Mouse (Mus musculus) megakaryocyte, embryonic 14.5 days (primary cell): ENCODE results near the gene Mst1. TPM values are rescaled to one million over a fixed set of nuclear protein-coding genes. Genes with fewer than 3 reads are reported as not detected.

Experiments
- H3K27me3 ChIP-seq: replicated peaks from 2 replicates; pipeline ENCODE3; 2012; ENCODE audit warnings: inconsistent platforms
- H3K36me3 ChIP-seq: replicated peaks from 2 replicates; pipeline ENCODE3; 2012; ENCODE audit warnings: low read length, inconsistent platforms, mixed read lengths
- H3K4me1 ChIP-seq: 2 replicates; pipeline ENCODE4 v1.6.1; 2012; ENCODE audit warnings: inconsistent platforms
- H3K4me3 ChIP-seq: replicated peaks from 2 replicates; pipeline ENCODE3; 2012; ENCODE audit warnings: moderate library complexity, mild to moderate bottlenecking, inconsistent platforms
- H3K9me3 ChIP-seq: 2 replicates; pipeline ENCODE4 v1.6.1; 2012; ENCODE audit warnings: inconsistent platforms
- FLI1 ChIP-seq: IDR thresholded peaks from 2 replicates; pipeline ENCODE4 v1.6.1; 2012; ENCODE audit warnings: low read length, inconsistent platforms, mixed read lengths
- GATA1 ChIP-seq: IDR thresholded peaks from 3 replicates; pipeline ENCODE4 v1.6.1; 2012; ENCODE audit warnings: mixed read lengths, low read length, inconsistent platforms, borderline replicate concordance
- polyA plus RNA-seq: library from polyadenylated mRNA; stranded (reverse); fragments of >175 nt; gene quantifications from 2 replicates; pipeline ENCODE4 v1.2.3, GENCODE M21; 2012; ENCODE audit warnings: low replicate concordance; ENCODE audit not compliant: insufficient read depth

Mst1 gene
- polyA plus RNA-seq, 1 experiment = 0.17 TPM

DNA sequence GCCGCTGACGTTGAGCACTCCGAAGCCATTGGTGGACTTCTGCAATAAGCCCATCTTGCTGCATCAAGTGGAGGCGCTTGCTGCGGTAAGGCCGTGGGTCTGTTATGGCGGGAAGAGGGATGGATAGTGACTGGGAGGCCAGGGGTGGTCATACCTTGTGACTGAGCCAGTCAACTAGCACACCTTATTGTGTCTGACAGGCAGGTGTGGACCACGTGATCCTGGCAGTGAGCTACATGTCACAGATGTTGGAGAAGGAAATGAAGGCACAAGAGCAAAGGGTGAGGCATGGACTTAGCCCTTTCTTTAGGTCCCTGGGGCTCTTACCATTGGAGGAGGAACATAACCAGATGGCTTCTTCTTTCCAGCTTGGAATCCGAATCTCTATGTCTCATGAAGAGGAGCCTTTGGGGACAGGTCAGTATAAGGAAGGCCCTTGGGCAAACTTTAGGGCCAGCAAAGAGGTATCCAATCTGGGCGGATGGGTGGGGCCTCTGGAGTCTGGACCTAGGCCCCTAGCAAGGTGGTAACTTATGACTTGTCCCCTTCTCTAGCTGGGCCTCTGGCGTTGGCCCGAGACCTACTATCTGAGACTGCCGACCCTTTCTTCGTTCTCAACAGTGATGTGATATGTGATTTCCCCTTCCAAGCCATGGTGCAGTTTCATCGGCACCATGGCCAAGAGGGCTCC is 30.5 kb upstream of the Mst1 start:
- no peaks in the 10 kb centered on the region for H3K27me3 ChIP-seq
- peaks cover 83% of the 10 kb centered on the region for H3K36me3 ChIP-seq
- H3K9me3 ChIP-seq = no peaks in the 10 kb centered on the region
- TF ChIP-seq FLI1 (no peak), GATA1 (no peak)
- H3K4me3 ChIP-seq = peak overlapping the region; percentile 99
- H3K4me1 ChIP-seq = peaks cover 95% of the 10 kb centered on the region

DNA sequence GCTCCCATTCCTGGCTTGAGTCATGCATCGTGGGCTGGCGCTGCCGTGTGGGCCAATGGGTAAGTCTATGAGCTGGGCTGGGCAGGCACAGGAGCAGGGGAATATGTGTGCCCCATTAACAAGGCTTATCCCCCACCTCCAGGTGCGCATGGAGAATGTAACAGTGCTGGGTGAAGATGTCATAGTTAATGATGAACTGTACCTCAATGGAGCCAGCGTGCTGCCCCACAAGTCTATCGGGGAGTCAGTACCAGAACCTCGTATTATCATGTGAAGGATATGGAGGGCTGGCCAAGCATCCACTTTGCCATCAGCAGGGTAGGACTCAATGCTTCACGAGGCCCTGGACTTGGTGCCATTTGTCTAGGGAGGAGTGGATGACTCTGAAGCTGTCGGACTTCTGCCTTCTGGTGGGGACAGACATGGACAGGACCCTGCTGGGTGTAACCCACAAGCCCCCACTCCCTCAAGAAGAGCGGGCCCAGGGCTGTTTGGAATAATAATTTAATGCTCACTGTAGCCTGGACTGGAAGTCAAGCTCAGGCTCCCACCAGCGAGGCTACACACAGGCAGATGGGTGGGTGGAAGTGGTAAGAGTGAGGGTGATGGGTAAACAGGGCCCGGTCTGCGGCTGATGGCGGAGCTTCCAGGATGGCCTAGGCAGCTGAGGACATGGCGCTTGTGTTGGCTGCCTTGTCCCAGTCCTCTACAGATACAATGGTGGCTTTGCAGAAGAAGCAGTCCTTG is 28.9 kb upstream of the Mst1 start:
- Histone ChIP-seq H3K4me1 (peaks cover 94% of the 10 kb centered on the region), H3K4me3 (peak overlapping the region; percentile 48), H3K9me3 (no peaks in the 10 kb centered on the region), H3K27me3 (no peaks in the 10 kb centered on the region), H3K36me3 (peaks cover 83% of the 10 kb centered on the region)
- TF ChIP-seq GATA1 = no peak

DNA sequence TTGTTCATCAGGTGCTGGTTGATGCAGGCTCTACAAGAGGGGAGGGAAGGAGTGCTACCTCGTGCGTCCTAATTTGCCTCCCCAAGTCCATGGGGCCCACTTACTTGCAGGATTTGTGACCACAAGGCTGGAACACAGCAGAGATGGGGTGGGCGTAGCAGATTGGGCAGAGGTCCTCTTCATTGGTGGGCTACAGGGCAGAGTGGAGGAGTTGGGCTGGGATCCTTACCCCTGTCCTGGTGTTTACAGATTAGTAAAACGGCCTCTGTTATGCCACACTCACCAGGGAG is 28.4 kb upstream of the Mst1 start:
- Histone ChIP-seq H3K4me1 (peaks cover 91% of the 10 kb centered on the region), H3K36me3 (peaks cover 83% of the 10 kb centered on the region), H3K9me3 (no peaks in the 10 kb centered on the region), H3K4me3 (no peak overlapping the region), H3K27me3 (no peaks in the 10 kb centered on the region)
- TF ChIP-seq FLI1 (no peak), GATA1 (no peak)

DNA sequence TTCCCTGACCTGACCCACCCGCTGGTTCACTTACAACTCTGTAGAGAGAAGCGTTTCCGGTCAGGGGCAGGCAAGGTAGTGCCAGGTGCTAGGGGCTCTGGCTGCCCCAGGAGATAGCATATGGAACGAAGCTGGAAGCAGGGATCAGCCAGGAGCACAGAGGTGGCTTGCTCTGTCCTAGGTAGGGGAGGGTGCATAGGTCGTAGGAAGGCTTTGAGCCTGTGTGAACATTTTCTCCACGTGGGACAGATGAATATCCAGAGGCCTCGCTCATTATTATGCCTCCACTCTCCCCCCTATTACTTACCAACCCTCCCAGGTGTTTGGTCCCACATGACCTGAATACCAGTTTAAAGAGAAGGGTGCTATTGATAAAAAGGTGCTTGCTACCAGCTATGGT is 27.8 kb upstream of the Mst1 start:
- Histone ChIP-seq H3K4me1 (peaks cover 91% of the 10 kb centered on the region), H3K36me3 (peaks cover 83% of the 10 kb centered on the region), H3K9me3 (no peaks in the 10 kb centered on the region), H3K4me3 (no peak overlapping the region), H3K27me3 (no peaks in the 10 kb centered on the region)
- TF ChIP-seq FLI1 (no peak), GATA1 (no peak)

DNA sequence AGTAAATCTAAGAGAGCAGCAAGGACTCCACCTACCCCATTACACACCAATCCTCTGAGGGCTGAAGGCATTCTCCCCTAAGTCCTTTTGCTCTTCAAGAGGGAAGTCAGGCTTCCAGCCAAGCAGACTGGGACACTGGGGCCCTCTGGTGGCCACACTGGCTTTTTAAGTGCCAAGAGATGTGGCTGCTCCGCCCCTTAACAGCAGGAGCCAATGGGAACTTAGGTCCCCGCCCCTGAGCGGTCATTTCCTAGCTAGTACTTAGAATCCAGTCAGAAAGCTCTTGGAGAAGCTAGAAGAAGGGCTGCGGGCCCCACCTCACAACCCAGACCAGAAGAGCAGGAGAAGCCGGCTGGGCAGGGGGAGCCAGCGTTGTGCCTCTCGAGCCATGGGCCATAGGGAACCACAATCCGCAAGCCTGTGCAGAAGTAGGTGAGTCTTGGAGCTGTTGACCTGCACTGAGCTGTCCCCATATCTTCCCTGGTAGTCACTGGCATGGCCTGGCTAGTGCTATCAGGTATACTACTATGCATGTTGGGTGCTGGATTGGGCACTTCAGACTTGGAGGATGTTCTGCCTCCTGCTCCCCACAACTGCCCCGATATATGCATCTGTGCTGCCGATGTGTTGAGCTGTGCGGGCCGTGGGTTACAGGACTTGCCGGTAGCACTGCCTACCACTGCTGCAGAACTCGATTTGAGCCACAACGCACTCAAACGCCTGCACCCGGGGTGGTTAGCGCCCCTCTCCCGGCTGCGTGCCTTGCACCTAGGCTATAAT is 27.2 kb upstream of the Mst1 start, which contains the start of gene Amigo3:
Gene Amigo3, plus strand, starts transcription at position 275 of the 780 bp plus-strand sequence.
- peaks cover 90% of the 10 kb centered on the region for H3K4me1 ChIP-seq
- TF ChIP-seq FLI1 (no peak), GATA1 (no peak)
- peak within 1 kb of the TSS; percentile 91 for H3K4me3 ChIP-seq
- H3K9me3 ChIP-seq = no peaks in the 10 kb centered on the region
- no peaks in the 10 kb centered on the region for H3K27me3 ChIP-seq
- peaks cover 83% of the 10 kb centered on the region for H3K36me3 ChIP-seq

DNA sequence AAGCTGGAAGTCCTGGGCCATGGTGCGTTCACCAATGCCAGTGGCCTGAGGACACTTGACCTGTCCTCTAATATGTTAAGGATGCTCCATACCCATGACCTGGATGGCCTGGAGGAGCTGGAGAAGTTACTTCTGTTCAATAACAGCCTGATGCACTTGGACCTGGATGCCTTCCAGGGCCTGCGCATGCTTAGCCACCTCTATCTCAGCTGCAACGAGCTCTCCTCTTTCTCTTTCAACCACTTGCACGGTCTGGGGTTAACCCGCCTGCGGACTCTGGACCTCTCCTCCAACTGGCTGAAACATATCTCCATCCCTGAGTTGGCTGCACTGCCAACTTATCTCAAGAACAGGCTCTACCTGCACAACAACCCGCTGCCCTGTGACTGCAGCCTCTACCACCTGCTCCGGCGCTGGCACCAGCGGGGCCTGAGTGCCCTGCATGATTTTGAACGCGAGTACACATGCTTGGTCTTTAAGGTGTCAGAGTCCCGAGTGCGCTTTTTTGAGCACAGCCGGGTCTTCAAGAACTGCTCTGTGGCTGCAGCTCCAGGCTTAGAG is 26.5 kb upstream of the Mst1 start:
- Histone ChIP-seq H3K27me3 (no peaks in the 10 kb centered on the region), H3K4me3 (peak overlapping the region; percentile 91), H3K9me3 (no peaks in the 10 kb centered on the region), H3K36me3 (peaks cover 88% of the 10 kb centered on the region), H3K4me1 (peaks cover 90% of the 10 kb centered on the region)
- TF ChIP-seq GATA1 (no peak), FLI1 (no peak)

DNA sequence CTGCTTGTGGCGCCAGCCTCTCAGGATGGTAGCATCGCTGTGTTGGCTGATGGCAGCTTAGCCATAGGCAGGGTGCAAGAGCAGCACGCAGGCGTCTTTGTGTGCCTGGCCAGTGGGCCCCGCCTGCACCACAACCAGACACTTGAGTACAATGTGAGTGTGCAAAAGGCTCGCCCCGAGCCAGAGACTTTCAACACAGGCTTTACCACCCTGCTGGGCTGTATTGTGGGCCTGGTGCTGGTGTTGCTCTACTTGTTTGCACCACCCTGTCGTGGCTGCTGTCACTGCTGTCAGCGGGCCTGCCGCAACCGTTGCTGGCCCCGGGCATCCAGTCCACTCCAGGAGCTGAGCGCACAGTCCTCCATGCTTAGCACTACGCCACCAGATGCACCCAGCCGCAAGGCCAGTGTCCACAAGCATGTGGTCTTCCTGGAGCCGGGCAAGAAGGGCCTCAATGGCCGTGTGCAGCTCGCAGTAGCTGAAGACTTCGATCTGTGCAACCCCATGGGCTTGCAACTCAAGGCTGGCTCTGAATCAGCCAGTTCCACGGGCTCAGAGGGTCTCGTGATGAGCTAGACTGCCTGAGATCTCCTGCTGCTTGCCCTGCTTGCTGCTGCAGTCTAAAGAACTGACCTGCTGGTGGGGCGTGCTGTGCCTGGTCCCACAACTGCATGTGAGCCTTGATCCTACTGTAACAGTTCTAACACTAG is 25.8 kb upstream of the Mst1 start:
- peak overlapping the region; percentile 34 for H3K4me3 ChIP-seq
- TF ChIP-seq GATA1 (no peak), FLI1 (no peak)
- peaks cover 93% of the 10 kb centered on the region for H3K4me1 ChIP-seq
- no peaks in the 10 kb centered on the region for H3K27me3 ChIP-seq
- peaks cover 95% of the 10 kb centered on the region for H3K36me3 ChIP-seq
- no peaks in the 10 kb centered on the region for H3K9me3 ChIP-seq

DNA sequence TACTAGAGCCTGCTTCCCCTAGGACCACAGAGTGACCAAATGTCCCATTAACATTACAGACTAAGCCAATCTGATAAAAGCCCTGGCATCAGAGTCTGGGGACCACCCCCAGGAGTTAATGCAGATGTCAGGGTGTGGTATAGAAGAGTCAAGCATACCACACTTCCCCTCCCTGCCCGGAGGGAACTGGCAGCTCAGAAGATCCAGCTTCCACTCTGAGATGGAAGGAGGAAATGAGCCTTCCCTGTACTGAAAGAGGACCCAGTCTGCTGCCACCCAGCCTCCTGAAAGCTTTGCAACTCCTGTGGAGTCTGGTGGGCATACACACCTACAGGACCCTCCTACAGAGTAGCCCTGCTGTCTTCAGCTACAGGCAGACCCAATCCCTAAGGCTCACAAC is 25.2 kb upstream of the Mst1 start:
- TF ChIP-seq FLI1 (no peak), GATA1 (no peak)
- peaks cover 98% of the 10 kb centered on the region for H3K36me3 ChIP-seq
- no peaks in the 10 kb centered on the region for H3K9me3 ChIP-seq
- no peak overlapping the region for H3K4me3 ChIP-seq
- peaks cover 93% of the 10 kb centered on the region for H3K4me1 ChIP-seq
- no peaks in the 10 kb centered on the region for H3K27me3 ChIP-seq

DNA sequence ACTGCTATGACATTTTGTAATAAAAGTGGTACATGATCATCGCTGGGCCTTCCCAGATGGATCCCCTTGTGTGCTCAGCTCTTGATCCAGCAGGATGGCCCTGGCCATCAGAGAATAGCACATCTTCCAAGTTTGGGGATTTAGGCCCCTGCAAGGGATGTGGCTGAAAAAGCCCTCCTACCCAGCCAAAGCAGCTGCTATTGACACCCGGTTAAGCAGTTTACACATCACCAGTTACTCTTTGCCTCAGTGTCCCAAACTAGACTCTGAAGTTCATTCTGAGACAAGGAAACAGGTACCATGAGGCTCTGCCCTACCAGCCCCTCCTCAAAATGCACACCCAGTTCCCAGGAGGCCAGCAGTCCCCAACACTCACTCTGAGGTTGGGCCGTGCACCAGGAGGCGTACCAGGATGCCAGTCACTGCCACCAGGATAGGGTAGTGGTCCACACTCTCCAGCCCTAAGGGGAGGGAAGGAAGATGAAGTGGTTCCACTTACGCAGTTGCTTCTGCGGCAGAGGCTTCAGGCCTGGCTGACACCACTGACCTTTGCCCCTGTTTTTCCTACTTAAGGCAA is 24.5 kb upstream of the Mst1 start:
- no peak overlapping the region for H3K4me3 ChIP-seq
- no peaks in the 10 kb centered on the region for H3K27me3 ChIP-seq
- H3K4me1 ChIP-seq = peaks cover 93% of the 10 kb centered on the region
- no peaks in the 10 kb centered on the region for H3K9me3 ChIP-seq
- TF ChIP-seq FLI1 (no peak), GATA1 (no peak)
- H3K36me3 ChIP-seq = peaks cover 96% of the 10 kb centered on the region
